Mouse (Mus musculus) retina, postnatal 1 day (tissue): ENCODE results near the gene Supt16.

ENCODE experiments used
- DNase-seq: peaks from one replicate; pipeline ENCODE4 v3.0.0-alpha.2; 2012

The Supt16 gene

GRCm38 (mm10) chr14:52197156-52197878 lies at the start of gene Supt16:
Supt16 (minus strand) TSS chr14:52197416.
- peak; percentile 93 for DNase-seq

GRCm38 (mm10) chr14:52246129-52246528 lies 48.9 kb upstream of the Supt16 start:
- DNase-seq = no peak

- DNase-seq = no peak
Observed at GRCm38 (mm10) chr14:52244690-52245042, 47.5 kb upstream of the Supt16 start.

GRCm38 (mm10) chr14:52244041-52244689 lies 46.9 kb upstream of the Supt16 start:
- peak; percentile 100 for DNase-seq

GRCm38 (mm10) chr14:52236216-52236615 lies 39.0 kb upstream of the Supt16 start:
- no peak for DNase-seq

- no peak for DNase-seq
Observed at GRCm38 (mm10) chr14:52235165-52235564, 37.9 kb upstream of the Supt16 start.

- DNase-seq = no peak
Observed at GRCm38 (mm10) chr14:52232249-52232648, 35.0 kb upstream of the Supt16 start.

- DNase-seq = no peak
Observed at GRCm38 (mm10) chr14:52225972-52226371, 28.8 kb upstream of the Supt16 start.

- DNase-seq = no peak
Observed at GRCm38 (mm10) chr14:52217261-52217660, 20.0 kb upstream of the Supt16 start.

- no peak for DNase-seq
Observed at GRCm38 (mm10) chr14:52199412-52199811, 2.2 kb upstream of the Supt16 start.

GRCm38 (mm10) chr14:52198141-52198540 lies 925 bp upstream of the Supt16 start:
- no peak for DNase-seq

GRCm38 (mm10) chr14:52196230-52197155 lies 723 bp downstream of the Supt16 start:
- no peak for DNase-seq

- peak; percentile 60 for DNase-seq
Observed at GRCm38 (mm10) chr14:52195691-52196090, 1.5 kb downstream of the Supt16 start.

- peak; percentile 65 for DNase-seq
Observed at GRCm38 (mm10) chr14:52190740-52191359, 6.4 kb downstream of the Supt16 start.

GRCm38 (mm10) chr14:52189519-52189918 lies 7.7 kb downstream of the Supt16 start:
- DNase-seq = no peak

- no peak for DNase-seq
Observed at GRCm38 (mm10) chr14:52188788-52189187, 8.4 kb downstream of the Supt16 start.

- DNase-seq = no peak
Observed at GRCm38 (mm10) chr14:52166571-52166970, 30.6 kb downstream of the Supt16 start.

GRCm38 (mm10) chr14:52160911-52161310 lies 36.3 kb downstream of the Supt16 start:
- DNase-seq = no peak

- DNase-seq = no peak
Observed at GRCm38 (mm10) chr14:52155008-52155407, 42.2 kb downstream of the Supt16 start.

GRCm38 (mm10) chr14:52152613-52153012 lies 44.6 kb downstream of the Supt16 start:
- DNase-seq = no peak

- peak; percentile 32 for DNase-seq
Observed at GRCm38 (mm10) chr14:52152179-52152578, 45.0 kb downstream of the Supt16 start.

GRCm38 (mm10) chr14:52149888-52150287 lies 47.3 kb downstream of the Supt16 start:
- no peak for DNase-seq

- DNase-seq = peak; percentile 23
Observed at GRCm38 (mm10) chr14:52146540-52146939, 50.7 kb downstream of the Supt16 start.
